33 mouse cellular contexts compared by ENCODE assay signal in the genomic region with DNA sequence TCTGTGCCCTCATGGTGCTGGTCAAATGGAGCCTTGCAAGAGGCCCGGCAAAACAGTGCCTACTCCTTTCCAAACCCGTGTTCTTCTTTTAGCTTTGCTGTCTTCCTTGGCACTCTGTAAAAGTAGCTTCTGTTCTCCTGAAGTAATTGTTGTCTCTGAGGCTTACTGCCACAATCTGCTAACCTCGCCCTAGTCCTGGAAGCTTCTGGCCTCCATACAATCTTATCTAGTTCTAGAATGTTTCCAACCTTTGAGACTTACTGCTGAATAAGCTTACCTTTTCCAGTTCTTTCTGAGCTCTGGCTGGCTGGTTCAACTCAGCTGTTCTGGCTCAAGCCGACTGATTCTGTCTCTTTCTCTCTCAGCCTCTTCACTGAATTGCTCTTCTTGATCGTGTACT. TPM values are rescaled to one million over a fixed set of nuclear protein-coding genes. Genes with fewer than 3 reads are reported as not detected.
DNase-seq lines count a peak whose midpoint lies in the region; ATAC-seq and TF ChIP-seq lines count a peak whose summit lies in the region.
"Had no signal": no experiment of that assay in that cellular context is flagged by ENCODE, and none has a peak within 500 bp of the region (broad histone marks: within the 10 kb centered on the region; RNA-seq: fewer than 3 reads in every experiment).

No protein-coding gene starts in this region.

- no peaks in the 10 kb centered on the region for H3K4me1 ChIP-seq in limb, embryonic 10.5 days
- no peaks in the 10 kb centered on the region for H3K4me1 ChIP-seq in stomach, postnatal 0 days (replicated peaks; ENCODE audit: control insufficient read depth, insufficient read depth)
- H3K4me1 ChIP-seq in kidney, embryonic 14.5 days (ENCODE audit: control insufficient read depth, insufficient read depth, low read length) = no peaks in the 10 kb centered on the region
- no peaks in the 10 kb centered on the region for H3K4me1 ChIP-seq in hindbrain, embryonic 12.5 days
- H3K4me1 ChIP-seq: embryonic facial prominence, embryonic 10.5 days; embryonic facial prominence, embryonic 13.5 days; forebrain, embryonic 15.5 days; heart, embryonic 12.5 days; heart, embryonic 15.5 days; hindbrain, embryonic 15.5 days had no signal

- TF ChIP-seq EP300 in stomach, postnatal 0 days (optimal IDR thresholded peaks at IDR 0.05) = no peak

- H3K36me3 ChIP-seq in limb, embryonic 10.5 days = peaks cover 96% of the 10 kb centered on the region
- 0 out of 2 replicates have a peak, but pooled peaks cover 5% of the 10 kb centered on the region for H3K36me3 ChIP-seq in stomach, postnatal 0 days (ENCODE audit: control insufficient read depth, insufficient read depth, low read length)
- peaks cover 37% of the 10 kb centered on the region for H3K36me3 ChIP-seq in kidney, embryonic 14.5 days (ENCODE audit: control insufficient read depth, insufficient read depth, low read length)
- H3K36me3 ChIP-seq in hindbrain, embryonic 12.5 days = peaks cover 33% of the 10 kb centered on the region
- H3K36me3 ChIP-seq: hindbrain, embryonic 15.5 days had no signal

- no peak overlapping the region for H3K4me2 ChIP-seq in stomach, postnatal 0 days (replicated peaks; ENCODE audit: low read depth)
- H3K4me2 ChIP-seq in kidney, embryonic 14.5 days (replicated peaks; ENCODE audit: low read depth, low read length) = no peak overlapping the region
- H3K4me2 ChIP-seq in hindbrain, embryonic 12.5 days (replicated peaks) = no peak overlapping the region
- H3K4me2 ChIP-seq: embryonic facial prominence, embryonic 13.5 days; forebrain, embryonic 12.5 days; forebrain, embryonic 15.5 days; heart, embryonic 12.5 days; heart, embryonic 15.5 days; hindbrain, embryonic 15.5 days had no signal

- TF ChIP-seq CTCF in stomach, postnatal 0 days (IDR thresholded peaks at IDR 0.05; ENCODE audit: low read depth) = no peak

- no peaks in the 10 kb centered on the region for H3K9me3 ChIP-seq in limb, embryonic 10.5 days (replicated peaks)
- H3K9me3 ChIP-seq in stomach, postnatal 0 days (ENCODE audit: control insufficient read depth, low read length) = no peaks in the 10 kb centered on the region
- H3K9me3 ChIP-seq in kidney, embryonic 14.5 days (ENCODE audit: control insufficient read depth, low read length) = no peaks in the 10 kb centered on the region
- H3K9me3 ChIP-seq in hindbrain, embryonic 12.5 days (replicated peaks) = no peaks in the 10 kb centered on the region
- H3K9me3 ChIP-seq: embryonic facial prominence, embryonic 10.5 days; embryonic facial prominence, embryonic 13.5 days; forebrain, embryonic 12.5 days; forebrain, embryonic 15.5 days; heart, embryonic 12.5 days; heart, embryonic 15.5 days; hindbrain, embryonic 15.5 days had no signal

- no peak overlapping the region for H3K27ac ChIP-seq in limb, embryonic 10.5 days
- no peak overlapping the region for H3K27ac ChIP-seq in stomach, postnatal 0 days (replicated peaks)
- H3K27ac ChIP-seq in kidney, embryonic 14.5 days (ENCODE audit: low read depth, low read length) = no peak overlapping the region
- H3K27ac ChIP-seq in hindbrain, embryonic 12.5 days = no peak overlapping the region
- H3K27ac ChIP-seq: embryonic facial prominence, embryonic 10.5 days; embryonic facial prominence, embryonic 13.5 days; forebrain, embryonic 12.5 days; forebrain, embryonic 15.5 days; gastrocnemius, adult 2 months; heart, embryonic 15.5 days; hindbrain, embryonic 15.5 days had no signal

- no peak overlapping the region for H3K4me3 ChIP-seq in limb, embryonic 10.5 days
- H3K4me3 ChIP-seq in stomach, postnatal 0 days (ENCODE audit: low read depth, low read length) = no peak overlapping the region
- H3K4me3 ChIP-seq in kidney, embryonic 14.5 days (ENCODE audit: low read length) = no peak overlapping the region
- H3K4me3 ChIP-seq in hindbrain, embryonic 12.5 days = no peak overlapping the region
- H3K4me3 ChIP-seq: embryonic facial prominence, embryonic 10.5 days; embryonic facial prominence, embryonic 13.5 days; erythroblast, embryonic 14.5 days; forebrain, embryonic 12.5 days; forebrain, embryonic 15.5 days; gastrocnemius, adult 2 months; heart, embryonic 12.5 days; heart, embryonic 15.5 days; hindbrain, embryonic 15.5 days had no signal

- DNase-seq in heart, adult 11 months = peak; percentile 78
- no peak for DNase-seq in heart, postnatal 36 days
- peak; percentile 2 for DNase-seq in thymus, postnatal 4 days
- DNase-seq in thymus, postnatal 10 days (ENCODE audit: low spot score in 2 of 2) = no peak
- DNase-seq in limb, embryonic 10.5 days (ENCODE audit: low spot score) = peak; percentile 12
- peak; percentile 28 for DNase-seq in stomach, postnatal 0 days (ENCODE audit: low spot score)
- DNase-seq: adrenal gland, adult 8-10 months; adrenal gland, postnatal 25 days; cerebellum, adult 11-12 months; cerebellum, adult 8-10 months; cerebellum, postnatal 10 days; cerebellum, postnatal 36 days; embryo, embryonic 11 days; gastrocnemius, adult 2 months; gastrocnemius, postnatal 14 days; heart, adult 18-20 months; heart, postnatal 10 days; heart, postnatal 4 days had no signal

- intact Hi-C loops in heart, postnatal 36 days (cut with DNase I) = no loop called here

- no peaks in the 10 kb centered on the region for H3K27me3 ChIP-seq in limb, embryonic 10.5 days (ENCODE audit: low read depth, poor library complexity, severe bottlenecking)
- no peaks in the 10 kb centered on the region for H3K27me3 ChIP-seq in stomach, postnatal 0 days (ENCODE audit: control insufficient read depth, insufficient read depth, low read length)
- H3K27me3 ChIP-seq in kidney, embryonic 14.5 days (ENCODE audit: control insufficient read depth, insufficient read depth, low read length) = no peaks in the 10 kb centered on the region
- H3K27me3 ChIP-seq in hindbrain, embryonic 12.5 days = no peaks in the 10 kb centered on the region
- H3K27me3 ChIP-seq: embryonic facial prominence, embryonic 13.5 days; forebrain, embryonic 12.5 days; forebrain, embryonic 15.5 days; heart, embryonic 12.5 days; heart, embryonic 15.5 days; hindbrain, embryonic 15.5 days had no signal

- WGBS in limb, embryonic 10.5 days = 92% methylated on average over 5 of the region's 5 CpGs
- 77% methylated on average over 5 of the region's 5 CpGs for WGBS in stomach, postnatal 0 days
- WGBS in kidney, embryonic 14.5 days = 90% methylated on average over 5 of the region's 5 CpGs
- WGBS in hindbrain, embryonic 12.5 days = 91% methylated on average over 5 of the region's 5 CpGs

- peak; percentile 58 for ATAC-seq in stomach, postnatal 0 days (ENCODE audit: low FRiP score, low TSS enrichment)
- no peak for ATAC-seq in kidney, embryonic 14.5 days (ENCODE audit: low FRiP score, low TSS enrichment)
- no peak for ATAC-seq in hindbrain, embryonic 12.5 days (ENCODE audit: low FRiP score)
- ATAC-seq: activated CD4-positive, CD25-positive, alpha-beta regulatory T cell, adult 4 months; forebrain, embryonic 15.5 days had no signal

- H3K9ac ChIP-seq in stomach, postnatal 0 days (ENCODE audit: low read length) = no peak overlapping the region
- no peak overlapping the region for H3K9ac ChIP-seq in kidney, embryonic 14.5 days (ENCODE audit: low read depth, low read length)
- H3K9ac ChIP-seq in hindbrain, embryonic 12.5 days = no peak overlapping the region
- H3K9ac ChIP-seq: embryonic facial prominence, embryonic 13.5 days; forebrain, embryonic 12.5 days; forebrain, embryonic 15.5 days; heart, embryonic 12.5 days; heart, embryonic 15.5 days; hindbrain, embryonic 15.5 days had no signal

RNA-seq across cellular contexts. Expression of a gene that starts 35.2 kb away (rescaled TPM):
- total RNA-seq in heart, postnatal 36 days (2021) = 1 to 10 TPM; 4.2 to 4.7 TPM
- polyA plus RNA-seq in limb, embryonic 10.5 days (2016; fragmentation: Nextera tagmentation; extraction: Ambion mirVana) = 2.4 and 2.7 TPM in 2 replicates
- 10.5 and 11.9 TPM in 2 replicates for polyA plus RNA-seq in stomach, postnatal 0 days (2015; fragmentation: Nextera tagmentation; extraction: Ambion mirVana)
- 5.5 and 5.7 TPM in 2 replicates for polyA plus RNA-seq in kidney, embryonic 14.5 days (2014; fragmentation: Nextera tagmentation; extraction: Ambion mirVana)
- polyA plus RNA-seq in hindbrain, embryonic 12.5 days (2016; fragmentation: Nextera tagmentation; extraction: Ambion mirVana) = 4.5 and 4.9 TPM in 2 replicates

RNA-seq across cellular contexts. Expression of a gene that starts 39.4 kb away (rescaled TPM):
- total RNA-seq in heart, postnatal 36 days (2021) = 1 to 10 TPM; 2.6 to 3.4 TPM
- 38.7 and 46.6 TPM in 2 replicates for polyA plus RNA-seq in limb, embryonic 10.5 days (2016; fragmentation: Nextera tagmentation; extraction: Ambion mirVana)
- 6.1 and 6.6 TPM in 2 replicates for polyA plus RNA-seq in stomach, postnatal 0 days (2015; fragmentation: Nextera tagmentation; extraction: Ambion mirVana)
- 24.5 and 28.6 TPM in 2 replicates for polyA plus RNA-seq in kidney, embryonic 14.5 days (2014; fragmentation: Nextera tagmentation; extraction: Ambion mirVana)
- polyA plus RNA-seq in hindbrain, embryonic 12.5 days (2016; fragmentation: Nextera tagmentation; extraction: Ambion mirVana) = 19.9 and 21.9 TPM in 2 replicates

RNA-seq across cellular contexts. Expression of a gene that starts 43.8 kb away (rescaled TPM):
- not detected for total RNA-seq in heart, postnatal 36 days (2021)
- not detected in 2 replicates for polyA plus RNA-seq in limb, embryonic 10.5 days (2016; fragmentation: Nextera tagmentation; extraction: Ambion mirVana)
- not detected in 2 replicates for polyA plus RNA-seq in stomach, postnatal 0 days (2015; fragmentation: Nextera tagmentation; extraction: Ambion mirVana)
- not detected in 2 replicates for polyA plus RNA-seq in kidney, embryonic 14.5 days (2014; fragmentation: Nextera tagmentation; extraction: Ambion mirVana)
- polyA plus RNA-seq in hindbrain, embryonic 12.5 days (2016; fragmentation: Nextera tagmentation; extraction: Ambion mirVana) = not detected in 2 replicates
- total RNA-seq: adrenal gland, adult 8-10 months; adrenal gland, postnatal 25 days; ES-E14; gastrocnemius, adult 2 months; gastrocnemius, postnatal 14 days; gastrocnemius, postnatal 4 days; heart, adult 18-20 months; heart, postnatal 10 days; heart, postnatal 4 days had no signal
- polyA plus RNA-seq: activated CD4-positive, CD25-positive, alpha-beta regulatory T cell, adult 4 months; brain, embryonic 14.5 days; embryonic facial prominence, embryonic 10.5 days; embryonic facial prominence, embryonic 13.5 days; erythroblast, embryonic 14.5 days; forebrain, embryonic 12.5 days; forebrain, embryonic 15.5 days; heart, embryonic 12.5 days; heart, embryonic 15.5 days; hindbrain, embryonic 11.5 days; hindbrain, embryonic 15.5 days had no signal

Comparison
In these comparisons a context has a peak if more than half of its experiments do, and no peak if none do; other contexts are left out.
1. DNase-seq: peak in heart, adult 11 months (single experiment), thymus, postnatal 4 days (single experiment), limb, embryonic 10.5 days (single experiment) and stomach, postnatal 0 days (single experiment); none in heart, postnatal 36 days (0 of 2) and thymus, postnatal 10 days (0 of 2).